Mouse (Mus musculus): ENCODE data around the gene Gipc1.

GRCm38 (mm10) chr8:83639649-83640048 is 12.8 kb upstream of the Gipc1 start:
- no peak for TF ChIP-seq POLR2A (IDR thresholded peaks at IDR 0.05; ENCODE audit: low read depth, low read length)
- TF ChIP-seq CTCF (conservative IDR thresholded peaks at IDR 0.05 in 1 of 2, IDR thresholded peaks at IDR 0.05 in 1 of 2; ENCODE audit: low read depth in 2 of 2, low read length in 2 of 2): no peak
